Mouse (Mus musculus): ENCODE data around the gene Cpox. TPM values are rescaled to one million over a fixed set of nuclear protein-coding genes. Genes with fewer than 3 reads are reported as not detected.

Gene Cpox
- total RNA-seq, 1 experiment, result 16.8 TPM

GRCm38 (mm10) chr16:58627597-58628335 lies 42.3 kb upstream of the Cpox start:
- DNase-seq (ENCODE audit: low read depth, low spot score), result no peak
- no peaks in the 10 kb centered on the region for H3K36me3 ChIP-seq (ENCODE audit: control insufficient read depth, insufficient read depth, low read length, poor library complexity, severe bottlenecking)
- no peak for TF ChIP-seq ZC3H11A (IDR thresholded peaks at IDR 0.05; ENCODE audit: borderline replicate concordance, low read depth, low read length)
- TF ChIP-seq HCFC1 (IDR thresholded peaks at IDR 0.05; ENCODE audit: borderline replicate concordance, insufficient read depth, low read length), result no peak
- no peak for TF ChIP-seq ZNF384 (IDR thresholded peaks at IDR 0.05; ENCODE audit: low read depth, low read length)
- no peak for TF ChIP-seq MAFK (IDR thresholded peaks at IDR 0.05; ENCODE audit: insufficient read depth, low read depth, low read length)
- TF ChIP-seq CHD2 (IDR thresholded peaks at IDR 0.05; ENCODE audit: low read depth, low read length), result no peak
- no peak overlapping the region for H3K9ac ChIP-seq (ENCODE audit: insufficient read depth, low read depth, low read length, poor library complexity, severe bottlenecking)
- 0 out of 4 replicates have a peak, but pooled peaks cover 0 to 2% of the 10 kb centered on the region in 2 experiments for H3K4me1 ChIP-seq (ENCODE audit: control insufficient read depth in 2 of 2, insufficient read depth in 2 of 2, low read length in 2 of 2, poor library complexity in 1 of 2)
- H3K27ac ChIP-seq (ENCODE audit: insufficient read depth, low read depth, low read length, poor library complexity, severe bottlenecking), result no peak overlapping the region
- H3K9me3 ChIP-seq (ENCODE audit: control insufficient read depth, insufficient read depth, low read depth, low read length), result no peaks in the 10 kb centered on the region
- no peak overlapping the region for H3K4me3 ChIP-seq (ENCODE audit: insufficient read depth in 1 of 2, low read depth in 1 of 2, low read length in 2 of 2, poor library complexity in 1 of 2, severe bottlenecking in 1 of 2)
- in situ Hi-C loops (cut with MboI; ENCODE audit: low sequenced_read_pairs in 2 of 2, unreplicated experiment in 2 of 2), result no loop called here

- no peak for DNase-seq (ENCODE audit: low read depth, low spot score)
- Histone ChIP-seq H3K4me3 (ENCODE audit: insufficient read depth in 1 of 2, low read depth in 1 of 2, low read length in 2 of 2, poor library complexity in 1 of 2, severe bottlenecking in 1 of 2) (no peak overlapping the region), H3K36me3 (ENCODE audit: control insufficient read depth, insufficient read depth, low read length, poor library complexity, severe bottlenecking) (no peaks in the 10 kb centered on the region), H3K4me1 (ENCODE audit: control insufficient read depth in 2 of 2, insufficient read depth in 2 of 2, low read length in 2 of 2, poor library complexity in 1 of 2) (0 out of 4 replicates have a peak, but pooled peaks cover 0 to 2% of the 10 kb centered on the region in 2 experiments), H3K27ac (ENCODE audit: insufficient read depth, low read depth, low read length, poor library complexity, severe bottlenecking) (no peak overlapping the region), H3K9ac (ENCODE audit: insufficient read depth, low read depth, low read length, poor library complexity, severe bottlenecking) (no peak overlapping the region), H3K9me3 (ENCODE audit: control insufficient read depth, insufficient read depth, low read depth, low read length) (no peaks in the 10 kb centered on the region)
- in situ Hi-C loops (cut with MboI; ENCODE audit: low sequenced_read_pairs in 2 of 2, unreplicated experiment in 2 of 2), result no loop called here
- TF ChIP-seq ZC3H11A (IDR thresholded peaks at IDR 0.05; ENCODE audit: borderline replicate concordance, low read depth, low read length), result no peak
- TF ChIP-seq HCFC1 (IDR thresholded peaks at IDR 0.05; ENCODE audit: borderline replicate concordance, insufficient read depth, low read length), result no peak
These were observed 41.8 kb upstream of the Cpox start for GRCm38 (mm10) chr16:58628336-58628680.

- no peak for DNase-seq (ENCODE audit: low read depth, low spot score)
- no peak overlapping the region for H3K9ac ChIP-seq (ENCODE audit: insufficient read depth, low read depth, low read length, poor library complexity, severe bottlenecking)
- TF ChIP-seq HCFC1 (IDR thresholded peaks at IDR 0.05; ENCODE audit: borderline replicate concordance, insufficient read depth, low read length), result no peak
- TF ChIP-seq ZNF384 (IDR thresholded peaks at IDR 0.05; ENCODE audit: low read depth, low read length), result no peak
- no peak for TF ChIP-seq CHD2 (IDR thresholded peaks at IDR 0.05; ENCODE audit: low read depth, low read length)
- TF ChIP-seq MAFK (IDR thresholded peaks at IDR 0.05; ENCODE audit: insufficient read depth, low read depth, low read length), result no peak
- TF ChIP-seq ZC3H11A (IDR thresholded peaks at IDR 0.05; ENCODE audit: borderline replicate concordance, low read depth, low read length), result no peak
These were observed 41.1 kb upstream of the Cpox start for GRCm38 (mm10) chr16:58628968-58629367.

GRCm38 (mm10) chr16:58629736-58630135 lies 40.4 kb upstream of the Cpox start:
- no peak for DNase-seq (ENCODE audit: low read depth, low spot score)
- no peak overlapping the region for H3K27ac ChIP-seq (ENCODE audit: insufficient read depth, low read depth, low read length, poor library complexity, severe bottlenecking)
- no peak overlapping the region for H3K9ac ChIP-seq (ENCODE audit: insufficient read depth, low read depth, low read length, poor library complexity, severe bottlenecking)
- H3K36me3 ChIP-seq (ENCODE audit: control insufficient read depth, insufficient read depth, low read length, poor library complexity, severe bottlenecking), result no peaks in the 10 kb centered on the region
- 0 out of 4 replicates have a peak, but pooled peaks cover 0 to 2% of the 10 kb centered on the region in 2 experiments for H3K4me1 ChIP-seq (ENCODE audit: control insufficient read depth in 2 of 2, insufficient read depth in 2 of 2, low read length in 2 of 2, poor library complexity in 1 of 2)
- in situ Hi-C loops (cut with MboI; ENCODE audit: low sequenced_read_pairs in 2 of 2, unreplicated experiment in 2 of 2), result no loop called here
- TF ChIP-seq HCFC1 (IDR thresholded peaks at IDR 0.05; ENCODE audit: borderline replicate concordance, insufficient read depth, low read length) (no peak), ZC3H11A (IDR thresholded peaks at IDR 0.05; ENCODE audit: borderline replicate concordance, low read depth, low read length) (no peak), ZNF384 (IDR thresholded peaks at IDR 0.05; ENCODE audit: low read depth, low read length) (no peak), MAFK (IDR thresholded peaks at IDR 0.05; ENCODE audit: insufficient read depth, low read depth, low read length) (no peak), CHD2 (IDR thresholded peaks at IDR 0.05; ENCODE audit: low read depth, low read length) (no peak)
- no peaks in the 10 kb centered on the region for H3K9me3 ChIP-seq (ENCODE audit: control insufficient read depth, insufficient read depth, low read depth, low read length)
- H3K4me3 ChIP-seq (ENCODE audit: insufficient read depth in 1 of 2, low read depth in 1 of 2, low read length in 2 of 2, poor library complexity in 1 of 2, severe bottlenecking in 1 of 2), result no peak overlapping the region

More at GRCm38 (mm10) chr16:58628968-58629367, 41.1 kb upstream of the Cpox start:
- Histone ChIP-seq H3K9me3 (ENCODE audit: control insufficient read depth, insufficient read depth, low read depth, low read length) (no peaks in the 10 kb centered on the region), H3K27ac (ENCODE audit: insufficient read depth, low read depth, low read length, poor library complexity, severe bottlenecking) (no peak overlapping the region), H3K4me1 (ENCODE audit: control insufficient read depth in 2 of 2, insufficient read depth in 2 of 2, low read length in 2 of 2, poor library complexity in 1 of 2) (0 out of 4 replicates have a peak, but pooled peaks cover 0 to 2% of the 10 kb centered on the region in 2 experiments), H3K36me3 (ENCODE audit: control insufficient read depth, insufficient read depth, low read length, poor library complexity, severe bottlenecking) (no peaks in the 10 kb centered on the region), H3K4me3 (ENCODE audit: insufficient read depth in 1 of 2, low read depth in 1 of 2, low read length in 2 of 2, poor library complexity in 1 of 2, severe bottlenecking in 1 of 2) (no peak overlapping the region)
- in situ Hi-C loops (cut with MboI; ENCODE audit: low sequenced_read_pairs in 2 of 2, unreplicated experiment in 2 of 2), result no loop called here
